Mouse (Mus musculus) E14TG2a.4 (cell line): ENCODE measurements around the gene Lama5.

Experiments
- CTCF ChIP-seq: conservative IDR thresholded peaks from 2 replicates; pipeline ENCODE4 v1.5.1; 2014; ENCODE audit warnings: low read length
- NANOG ChIP-seq: IDR thresholded peaks from 2 replicates; pipeline ENCODE4 v1.6.1; 2014; ENCODE audit warnings: borderline replicate concordance, low read length, mixed read lengths
- POU5F1 ChIP-seq: IDR thresholded peaks from 2 replicates; pipeline ENCODE4 v1.6.1; 2014; ENCODE audit warnings: low read length, borderline replicate concordance

DNA sequence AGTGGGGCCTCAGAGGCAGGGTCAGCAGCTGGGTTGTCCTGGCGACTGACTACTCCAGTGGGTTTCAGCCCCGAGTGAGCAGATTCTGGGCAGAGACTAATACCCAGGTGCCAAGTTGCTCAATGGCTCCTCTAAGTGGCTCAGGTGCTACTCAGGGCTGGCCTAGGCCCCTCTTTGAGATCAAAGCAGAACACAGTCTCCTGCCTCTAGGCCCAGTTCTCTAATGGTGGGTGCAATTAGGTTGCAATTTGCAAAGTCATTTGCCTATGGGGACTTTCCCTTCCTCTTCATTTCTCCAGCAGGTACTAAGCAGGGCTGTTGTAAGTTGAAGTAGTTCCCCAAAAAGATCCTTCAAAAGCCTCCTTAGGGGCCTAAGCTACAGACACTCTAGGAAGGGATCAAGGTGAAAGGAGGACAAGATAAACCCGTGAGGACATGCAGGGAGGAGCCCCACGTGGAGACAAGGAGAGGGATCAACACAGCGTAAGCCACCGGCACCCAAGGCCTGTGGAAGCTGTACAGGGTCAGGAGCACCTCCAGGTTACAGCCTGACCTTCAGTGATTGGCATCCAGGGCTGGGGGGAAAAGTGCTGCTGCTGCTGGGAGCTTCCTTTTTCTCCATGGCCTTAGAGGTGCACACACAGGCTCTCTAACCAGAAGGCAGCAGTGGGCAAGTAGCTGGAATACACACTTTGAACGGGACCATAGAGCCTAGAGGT lies 45.0 kb upstream of the Lama5 start:
- TF ChIP-seq CTCF (no peak), NANOG (no peak), POU5F1 (no peak)
